Mouse (Mus musculus): Measurements from ENCODE around the gene Fh1.

Gene Fh1

DNA sequence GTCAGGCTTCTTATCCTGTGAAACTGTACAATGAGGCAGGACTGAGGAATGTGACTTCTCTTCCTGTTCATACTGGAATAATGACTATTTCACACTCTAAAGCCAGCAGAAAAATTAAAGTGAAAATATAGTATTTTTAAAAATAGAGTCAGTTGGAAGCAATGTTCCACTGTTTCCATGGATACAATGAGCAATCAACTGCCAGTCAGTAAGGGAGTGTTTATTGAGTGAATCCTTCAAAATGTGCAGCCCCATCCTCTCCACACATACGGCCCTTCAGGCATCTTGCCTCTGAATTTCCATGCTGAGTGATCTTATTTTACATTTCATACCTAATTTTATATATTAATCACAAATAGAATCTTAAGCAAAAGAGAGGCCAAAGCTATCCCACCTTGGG, 74.8 kb downstream of the Fh1 start:
- DNase-seq (ENCODE audit: low read depth, low spot score): no peak

Measured in retina, adult 2 months (tissue).